Mouse (Mus musculus): ENCODE measurements around the gene Hps4. TPM values are rescaled to one million over a fixed set of nuclear protein-coding genes. Genes with fewer than 3 reads are reported as not detected.

Hps4 gene
- polyA plus RNA-seq, 1 experiment from 2014 or later: 30.2 TPM

- Histone ChIP-seq H3K9ac (ENCODE audit: low read length) (no peak overlapping the region), H3K4me3 (replicated peaks; ENCODE audit: low read length) (no peak overlapping the region), H3K27me3 (ENCODE audit: control insufficient read depth, insufficient read depth, low read length) (no peaks in the 10 kb centered on the region), H3K9me3 (replicated peaks; ENCODE audit: control insufficient read depth, low read length) (no peaks in the 10 kb centered on the region), H3K27ac (ENCODE audit: low read length) (no peak overlapping the region; the same call in 1 of the 2 replicates), H3K36me3 (ENCODE audit: control insufficient read depth, insufficient read depth, low read length) (no peaks in the 10 kb centered on the region), H3K4me2 (ENCODE audit: low read depth, low read length) (no peak overlapping the region), H3K4me1 (ENCODE audit: control insufficient read depth, insufficient read depth, low read length) (peaks cover 10% of the 10 kb centered on the region; the same call in 1 of the 2 replicates)
- WGBS: 44% methylated on average over 5 of the region's 9 CpGs
- no peak for ATAC-seq (ENCODE audit: insufficient read depth, low FRiP score)
Observed at GRCm38 (mm10) chr5:112382042-112382441, 39.2 kb downstream of the Hps4 start.

DNA sequence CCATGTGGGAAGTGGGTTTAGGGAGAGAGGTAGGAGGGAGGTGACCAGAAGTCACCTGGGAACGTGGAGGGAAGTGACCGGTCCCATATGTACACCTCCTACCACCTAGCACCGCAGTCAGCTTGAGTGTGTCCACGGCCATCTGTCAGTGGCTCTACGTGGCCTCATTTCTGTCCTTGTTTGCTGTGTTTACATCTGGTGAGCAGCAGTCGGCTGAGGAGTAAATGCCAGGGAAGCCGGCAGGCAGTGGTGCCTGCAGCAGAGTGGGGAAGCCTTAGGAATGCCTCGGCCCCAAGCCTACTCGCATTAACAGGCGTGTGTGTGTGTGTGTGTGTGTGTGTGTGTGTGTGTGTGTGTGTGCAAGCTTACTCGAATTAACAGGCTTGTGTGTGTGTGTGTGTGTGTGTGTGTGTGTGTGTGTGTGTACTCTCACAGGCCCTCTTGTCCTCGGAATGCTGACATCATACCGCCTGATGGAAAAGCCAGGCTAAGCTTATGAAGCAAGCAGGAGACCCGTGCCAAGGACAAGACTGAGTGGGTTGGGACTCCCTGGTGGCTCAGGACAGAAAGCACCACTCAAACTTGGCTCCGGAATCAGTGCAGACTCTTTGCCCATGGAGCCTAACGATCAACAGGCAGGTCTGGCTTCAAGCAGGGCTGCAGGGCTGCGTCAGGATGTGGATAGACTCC, 39.9 kb downstream of the Hps4 start:
- WGBS: 36% methylated on average over 16 of the region's 17 CpGs
- Histone ChIP-seq H3K4me2 (ENCODE audit: low read depth, low read length) (no peak overlapping the region), H3K9ac (ENCODE audit: low read length) (0 out of 2 replicates have a peak overlapping the region, but pooled peaks have one; percentile 11), H3K9me3 (replicated peaks; ENCODE audit: control insufficient read depth, low read length) (no peaks in the 10 kb centered on the region), H3K27ac (ENCODE audit: low read length) (peak overlapping the region; percentile 30; the same call in 1 of the 2 replicates), H3K36me3 (ENCODE audit: control insufficient read depth, insufficient read depth, low read length) (no peaks in the 10 kb centered on the region), H3K27me3 (ENCODE audit: control insufficient read depth, insufficient read depth, low read length) (no peaks in the 10 kb centered on the region), H3K4me1 (ENCODE audit: control insufficient read depth, insufficient read depth, low read length) (peaks cover 10% of the 10 kb centered on the region; the same call in 1 of the 2 replicates), H3K4me3 (replicated peaks; ENCODE audit: low read length) (no peak overlapping the region)
- peak; percentile 38; the same call in 1 of the 2 replicates for ATAC-seq (ENCODE audit: insufficient read depth, low FRiP score)

GRCm38 (mm10) chr5:112384805-112385472, 42.1 kb downstream of the Hps4 start:
- H3K9ac ChIP-seq (ENCODE audit: low read length): no peak overlapping the region
- H3K9me3 ChIP-seq (replicated peaks; ENCODE audit: control insufficient read depth, low read length): no peaks in the 10 kb centered on the region
- H3K27me3 ChIP-seq (ENCODE audit: control insufficient read depth, insufficient read depth, low read length): no peaks in the 10 kb centered on the region
- peaks cover 10% of the 10 kb centered on the region; the same call in 1 of the 2 replicates for H3K4me1 ChIP-seq (ENCODE audit: control insufficient read depth, insufficient read depth, low read length)
- no peak overlapping the region for H3K4me2 ChIP-seq (ENCODE audit: low read depth, low read length)
- no peak overlapping the region for H3K4me3 ChIP-seq (replicated peaks; ENCODE audit: low read length)
- no peak overlapping the region for H3K27ac ChIP-seq (ENCODE audit: low read length)
- H3K36me3 ChIP-seq (ENCODE audit: control insufficient read depth, insufficient read depth, low read length): no peaks in the 10 kb centered on the region
- no peak for ATAC-seq (ENCODE audit: insufficient read depth, low FRiP score)
- WGBS: 85% methylated on average over 13 of the region's 13 CpGs

DNA sequence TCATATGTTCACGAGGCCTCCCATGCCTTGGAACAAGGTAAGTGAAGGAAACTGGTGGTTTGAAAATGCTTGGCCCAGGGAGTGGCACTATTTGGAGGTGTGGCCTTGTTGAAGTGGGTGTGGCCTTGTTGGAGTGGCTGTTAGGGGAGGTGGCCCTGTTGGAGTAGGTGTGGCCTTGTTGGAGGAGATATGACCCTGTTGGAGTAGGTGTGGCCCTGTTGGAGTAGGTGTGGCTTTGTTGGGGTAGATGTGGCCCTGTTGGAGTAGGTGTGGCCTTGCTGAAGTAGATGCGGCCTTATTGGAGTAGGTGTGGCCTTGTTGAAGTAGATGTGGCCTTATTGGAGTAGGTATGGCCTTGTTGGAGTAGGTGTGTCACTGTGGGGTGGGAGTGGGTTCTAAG, 43.1 kb downstream of the Hps4 start:
- ATAC-seq (ENCODE audit: insufficient read depth, low FRiP score): no peak; the same call in 1 of the 2 replicates
- Histone ChIP-seq H3K9me3 (replicated peaks; ENCODE audit: control insufficient read depth, low read length) (no peaks in the 10 kb centered on the region), H3K27me3 (ENCODE audit: control insufficient read depth, insufficient read depth, low read length) (no peaks in the 10 kb centered on the region), H3K4me1 (ENCODE audit: control insufficient read depth, insufficient read depth, low read length) (peaks cover 10% of the 10 kb centered on the region; the same call in 1 of the 2 replicates), H3K4me2 (ENCODE audit: low read depth, low read length) (no peak overlapping the region), H3K9ac (ENCODE audit: low read length) (no peak overlapping the region), H3K4me3 (replicated peaks; ENCODE audit: low read length) (no peak overlapping the region), H3K36me3 (ENCODE audit: control insufficient read depth, insufficient read depth, low read length) (no peaks in the 10 kb centered on the region), H3K27ac (ENCODE audit: low read length) (no peak overlapping the region)
- 56% methylated on average over 2 of the region's 2 CpGs for WGBS

DNA sequence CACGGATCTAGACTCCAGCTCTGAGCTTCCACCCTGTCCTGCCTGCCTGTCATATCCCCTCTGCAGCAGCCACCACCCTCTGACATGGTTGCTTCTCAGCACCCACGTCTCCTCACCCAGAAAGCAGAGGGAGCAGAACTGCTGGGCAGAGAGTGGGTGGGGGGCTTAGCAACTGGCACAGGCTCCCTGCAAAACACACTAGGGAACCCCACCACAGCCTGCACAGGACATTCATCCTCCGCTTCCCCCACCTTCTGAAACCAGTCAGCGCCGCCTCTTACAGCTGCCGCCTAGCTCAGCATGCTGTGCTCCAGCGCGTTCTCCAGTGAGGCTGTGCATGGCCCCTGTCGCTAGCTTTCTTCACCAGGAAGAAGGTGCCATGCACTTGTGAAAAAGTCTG, 46.5 kb downstream of the Hps4 start:
- no peak overlapping the region for H3K9ac ChIP-seq (ENCODE audit: low read length)
- no peak overlapping the region for H3K4me3 ChIP-seq (replicated peaks; ENCODE audit: low read length)
- no peaks in the 10 kb centered on the region for H3K36me3 ChIP-seq (ENCODE audit: control insufficient read depth, insufficient read depth, low read length)
- H3K27me3 ChIP-seq (ENCODE audit: control insufficient read depth, insufficient read depth, low read length): peaks cover 19% of the 10 kb centered on the region
- H3K27ac ChIP-seq (ENCODE audit: low read length): no peak overlapping the region
- no peak overlapping the region for H3K4me2 ChIP-seq (ENCODE audit: low read depth, low read length)
- no peaks in the 10 kb centered on the region for H3K9me3 ChIP-seq (replicated peaks; ENCODE audit: control insufficient read depth, low read length)
- 78% methylated on average over 9 of the region's 9 CpGs for WGBS
- no peaks in the 10 kb centered on the region for H3K4me1 ChIP-seq (ENCODE audit: control insufficient read depth, insufficient read depth, low read length)
- ATAC-seq (ENCODE audit: insufficient read depth, low FRiP score): no peak

DNA sequence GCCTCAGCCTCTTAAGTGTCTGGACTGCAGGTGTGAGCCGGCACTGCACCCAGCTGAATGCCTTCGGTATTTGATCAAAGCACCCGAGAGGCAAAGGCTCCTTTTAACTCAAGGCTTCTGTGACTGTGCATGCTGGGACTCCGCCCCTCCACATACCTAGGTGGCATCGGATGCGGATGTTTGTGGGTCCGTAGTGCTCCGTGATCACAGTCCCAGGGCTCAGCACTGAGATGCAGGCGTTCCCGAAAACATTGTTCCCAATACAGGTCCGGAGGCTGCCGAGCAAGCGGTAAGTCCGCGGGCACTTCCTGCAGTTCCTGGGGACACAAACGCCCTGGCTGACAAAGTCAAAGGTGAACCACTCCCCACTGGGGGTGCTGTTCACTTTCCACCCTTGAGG, 48.1 kb downstream of the Hps4 start:
- 51% methylated on average over 16 of the region's 16 CpGs for WGBS

DNA sequence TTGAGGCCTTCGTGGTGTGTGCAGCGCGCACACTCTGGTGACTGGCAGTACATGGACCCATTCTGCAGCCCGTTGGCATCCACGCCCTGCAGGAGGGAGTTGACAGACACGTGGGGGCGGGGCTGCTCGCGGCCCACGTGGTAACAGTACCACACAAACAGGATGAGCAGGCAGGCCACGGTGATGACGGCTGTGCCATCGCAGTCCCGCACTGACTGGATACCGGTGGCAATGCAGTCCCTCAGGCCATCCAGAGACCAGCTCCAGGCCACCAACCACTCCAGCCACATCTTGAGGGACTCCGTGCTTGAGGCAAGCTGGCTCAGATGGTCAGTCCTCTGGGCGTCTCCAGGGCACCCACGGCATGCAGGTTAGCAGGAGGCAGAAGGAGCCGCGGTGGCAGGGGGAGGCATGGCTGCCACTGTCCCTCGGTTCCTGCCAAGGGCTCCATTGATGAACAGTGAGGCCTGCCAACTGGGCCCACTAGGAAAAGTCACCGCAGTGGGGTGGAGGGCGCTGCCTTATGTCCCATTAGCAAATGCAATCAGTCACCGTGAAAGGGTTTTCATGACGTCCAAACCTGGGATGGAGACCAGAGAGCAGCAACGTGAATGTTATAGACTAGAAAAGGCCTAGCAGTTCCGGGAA, 48.9 kb downstream of the Hps4 start:
- Histone ChIP-seq H3K9ac (ENCODE audit: low read length) (no peak overlapping the region), H3K27me3 (ENCODE audit: control insufficient read depth, insufficient read depth, low read length) (peaks cover 20% of the 10 kb centered on the region), H3K4me1 (ENCODE audit: control insufficient read depth, insufficient read depth, low read length) (peaks cover 4% of the 10 kb centered on the region), H3K9me3 (replicated peaks; ENCODE audit: control insufficient read depth, low read length) (no peaks in the 10 kb centered on the region), H3K36me3 (ENCODE audit: control insufficient read depth, insufficient read depth, low read length) (no peaks in the 10 kb centered on the region), H3K4me2 (ENCODE audit: low read depth, low read length) (no peak overlapping the region), H3K4me3 (replicated peaks; ENCODE audit: low read length) (no peak overlapping the region), H3K27ac (ENCODE audit: low read length) (no peak overlapping the region)
- no peak for ATAC-seq (ENCODE audit: insufficient read depth, low FRiP score)
- WGBS: 66% methylated on average over 27 of the region's 27 CpGs

More for the DNA sequence above, 48.1 kb downstream of the Hps4 start:
- Histone ChIP-seq H3K27me3 (ENCODE audit: control insufficient read depth, insufficient read depth, low read length) (peaks cover 20% of the 10 kb centered on the region), H3K9ac (ENCODE audit: low read length) (no peak overlapping the region), H3K9me3 (replicated peaks; ENCODE audit: control insufficient read depth, low read length) (no peaks in the 10 kb centered on the region), H3K4me2 (ENCODE audit: low read depth, low read length) (no peak overlapping the region), H3K27ac (ENCODE audit: low read length) (no peak overlapping the region), H3K36me3 (ENCODE audit: control insufficient read depth, insufficient read depth, low read length) (no peaks in the 10 kb centered on the region), H3K4me3 (replicated peaks; ENCODE audit: low read length) (no peak overlapping the region), H3K4me1 (ENCODE audit: control insufficient read depth, insufficient read depth, low read length) (peaks cover 4% of the 10 kb centered on the region)
- no peak for ATAC-seq (ENCODE audit: insufficient read depth, low FRiP score)

DNA sequence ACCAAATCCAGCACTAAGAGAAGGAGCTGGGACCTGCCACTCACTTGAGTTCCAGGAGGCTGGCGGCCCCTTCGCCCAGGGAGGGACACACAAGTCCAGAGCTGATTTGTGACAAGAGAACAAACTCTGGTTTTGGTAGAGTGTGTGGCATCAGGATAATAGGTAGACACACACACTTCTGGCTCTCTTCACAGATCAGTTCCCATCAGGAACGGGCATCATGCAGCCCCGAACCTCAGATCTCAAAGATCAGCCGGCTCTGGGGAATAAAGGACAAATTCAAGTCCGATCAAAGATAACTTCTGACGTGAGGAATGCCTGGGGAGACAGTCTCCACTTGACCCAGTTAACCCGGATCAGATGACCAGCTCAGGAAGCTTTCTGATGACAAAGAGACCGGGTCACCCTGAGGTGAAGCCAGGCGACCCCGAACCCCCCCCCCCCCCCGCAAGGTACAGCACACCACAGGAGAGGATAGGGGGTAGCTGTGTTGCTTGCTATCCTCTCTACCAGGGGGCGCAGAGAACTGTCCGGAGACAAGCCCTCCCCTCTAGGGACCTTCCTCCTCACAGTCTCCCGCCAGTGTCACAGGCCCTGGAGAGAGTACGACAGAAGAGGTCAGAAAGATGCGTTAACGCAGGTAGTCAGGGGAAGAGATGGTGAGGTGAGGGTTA, 51.0 kb downstream of the Hps4 start:
- Histone ChIP-seq H3K4me1 (ENCODE audit: control insufficient read depth, insufficient read depth, low read length) (peaks cover 4% of the 10 kb centered on the region), H3K4me3 (replicated peaks; ENCODE audit: low read length) (peak overlapping the region; percentile 57), H3K9me3 (replicated peaks; ENCODE audit: control insufficient read depth, low read length) (no peaks in the 10 kb centered on the region), H3K4me2 (ENCODE audit: low read depth, low read length) (peak overlapping the region; percentile 69), H3K9ac (ENCODE audit: low read length) (peak overlapping the region; percentile 71; the same call in 1 of the 2 replicates), H3K27ac (ENCODE audit: low read length) (no peak overlapping the region), H3K36me3 (ENCODE audit: control insufficient read depth, insufficient read depth, low read length) (no peaks in the 10 kb centered on the region), H3K27me3 (ENCODE audit: control insufficient read depth, insufficient read depth, low read length) (peaks cover 20% of the 10 kb centered on the region)
- 10% methylated on average over 17 of the region's 18 CpGs for WGBS
- ATAC-seq (ENCODE audit: insufficient read depth, low FRiP score): no peak

All from stomach, embryonic 16.5 days (tissue).